Mouse (Mus musculus): ENCODE measurements at regions not wholly inside any gene's neighbourhood (a gene's known extent, or its start where the extent isn't known, plus 50 kb on each side); places are given as distances from the start of the nearest gene placed in this dataset.

GRCm38 (mm10) chr6:138872495-138873415 is 214.4 kb upstream of the Igbp1b start:
- TF ChIP-seq CTCF (IDR thresholded peaks at IDR 0.05; ENCODE audit: borderline replicate concordance, extremely low read depth, insufficient read depth, insufficient read length) (no peak), POLR2A (IDR thresholded peaks at IDR 0.05; ENCODE audit: borderline replicate concordance, extremely low read depth, insufficient read depth, insufficient read length, poor library complexity, severe bottlenecking) (no peak)
